25 mouse cellular contexts compared by ENCODE assay signal in the genomic region with DNA sequence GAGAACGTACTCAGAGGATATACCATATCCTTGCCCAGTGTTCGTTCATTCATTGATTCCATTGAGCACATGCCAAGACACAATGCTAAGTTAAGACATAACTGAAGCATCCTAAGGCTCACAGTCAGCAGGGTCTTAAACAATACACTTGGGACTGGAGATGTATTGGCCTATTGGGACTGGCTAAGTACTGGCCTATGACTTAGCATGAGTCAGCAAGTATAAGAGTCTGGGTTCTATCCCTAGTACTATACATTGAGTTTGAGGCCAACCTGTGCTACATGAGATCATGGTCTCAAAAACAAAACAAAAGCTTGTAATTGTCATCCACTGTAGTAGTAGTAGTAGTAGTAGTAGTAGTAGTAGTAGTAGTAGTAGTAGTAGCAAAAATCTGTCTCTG.
DNase-seq lines count a peak whose midpoint lies in the region; ATAC-seq and TF ChIP-seq lines count a peak whose summit lies in the region.
"Had no signal": no experiment of that assay in that cellular context is flagged by ENCODE, and none has a peak within 500 bp of the region (broad histone marks: within the 10 kb centered on the region; RNA-seq: fewer than 3 reads in every experiment).

No protein-coding gene starts in this region.

- no peaks in the 10 kb centered on the region for H3K36me3 ChIP-seq in liver, embryonic 13.5 days
- no peaks in the 10 kb centered on the region for H3K36me3 ChIP-seq in liver, postnatal 0 days (replicated peaks; ENCODE audit: insufficient read depth, low read length)
- H3K36me3 ChIP-seq in liver, embryonic 15.5 days (replicated peaks), result no peaks in the 10 kb centered on the region
- H3K36me3 ChIP-seq in limb, embryonic 10.5 days, result no peaks in the 10 kb centered on the region
- H3K36me3 ChIP-seq: embryonic facial prominence, embryonic 10.5 days; embryonic facial prominence, embryonic 13.5 days; G1E; hindbrain, embryonic 12.5 days; hindbrain, embryonic 15.5 days had no signal

- H3K9me3 ChIP-seq in liver, embryonic 13.5 days (replicated peaks), result no peaks in the 10 kb centered on the region
- H3K9me3 ChIP-seq in liver, postnatal 0 days (ENCODE audit: low read length), result no peaks in the 10 kb centered on the region
- H3K9me3 ChIP-seq in liver, embryonic 15.5 days (replicated peaks), result no peaks in the 10 kb centered on the region
- H3K9me3 ChIP-seq in limb, embryonic 10.5 days (replicated peaks), result no peaks in the 10 kb centered on the region
- H3K9me3 ChIP-seq: embryonic facial prominence, embryonic 10.5 days; embryonic facial prominence, embryonic 13.5 days; G1E; hindbrain, embryonic 12.5 days; hindbrain, embryonic 15.5 days had no signal

- 69% methylated on average over 2 of the region's 2 CpGs for WGBS in liver, embryonic 13.5 days (ENCODE audit: insufficient replicate concordance)
- WGBS in liver, postnatal 0 days (ENCODE audit: insufficient replicate concordance), result 73% methylated on average over 2 of the region's 2 CpGs
- 66% methylated on average over 2 of the region's 2 CpGs for WGBS in liver, embryonic 15.5 days (ENCODE audit: insufficient replicate concordance)
- 88% methylated on average over 2 of the region's 2 CpGs for WGBS in limb, embryonic 10.5 days

- no peak overlapping the region for H3K9ac ChIP-seq in liver, embryonic 13.5 days
- H3K9ac ChIP-seq in liver, postnatal 0 days (replicated peaks), result no peak overlapping the region
- H3K9ac ChIP-seq in liver, embryonic 15.5 days, result no peak overlapping the region
- H3K9ac ChIP-seq: embryonic facial prominence, embryonic 13.5 days; forebrain, postnatal 0 days; hindbrain, embryonic 12.5 days; hindbrain, embryonic 15.5 days had no signal

- H3K27me3 ChIP-seq in liver, embryonic 13.5 days, result no peaks in the 10 kb centered on the region
- H3K27me3 ChIP-seq in liver, postnatal 0 days (ENCODE audit: insufficient read depth, low read length), result no peaks in the 10 kb centered on the region
- no peaks in the 10 kb centered on the region for H3K27me3 ChIP-seq in liver, embryonic 15.5 days
- no peaks in the 10 kb centered on the region for H3K27me3 ChIP-seq in limb, embryonic 10.5 days (ENCODE audit: low read depth, poor library complexity, severe bottlenecking)
- H3K27me3 ChIP-seq: CH12.LX; embryonic facial prominence, embryonic 13.5 days; hindbrain, embryonic 12.5 days; hindbrain, embryonic 15.5 days; Patski had no signal

- DNase-seq in liver, embryonic 13.5 days, result peak; percentile 3
- DNase-seq in liver, postnatal 0 days, result no peak
- peak; percentile 16 for DNase-seq in c-Kit-positive CD71-positive TER-119-positive erythroid progenitor cells, embryonic 14.5 days (ENCODE audit: low spot score)
- no peak for DNase-seq in urinary bladder, postnatal 10 days (ENCODE audit: low spot score)
- DNase-seq in limb, embryonic 10.5 days (ENCODE audit: low spot score), result no peak
- DNase-seq: adrenal gland, adult 2 months; adrenal gland, postnatal 25 days; B cell, adult 2 months; cerebellum, adult 11 months; cerebellum, adult 2 months; cerebellum, adult 9-11 months; cerebellum, postnatal 25 days; forebrain, postnatal 0 days; gastrocnemius, adult 2 months; gastrocnemius, postnatal 14 days had no signal

- H3K4me1 ChIP-seq in liver, embryonic 13.5 days (replicated peaks), result peaks cover 10% of the 10 kb centered on the region; the same call in 1 of the 2 replicates
- H3K4me1 ChIP-seq in liver, postnatal 0 days (ENCODE audit: insufficient read depth), result no peaks in the 10 kb centered on the region
- H3K4me1 ChIP-seq in liver, embryonic 15.5 days (replicated peaks), result peaks cover 7% of the 10 kb centered on the region; the same call in 1 of the 2 replicates
- H3K4me1 ChIP-seq in limb, embryonic 10.5 days, result peaks cover 8% of the 10 kb centered on the region; the same call in 1 of the 2 replicates
- H3K4me1 ChIP-seq: embryonic facial prominence, embryonic 10.5 days; embryonic facial prominence, embryonic 13.5 days; hindbrain, embryonic 12.5 days; hindbrain, embryonic 15.5 days had no signal

- H3K4me2 ChIP-seq in liver, embryonic 13.5 days, result no peak overlapping the region
- H3K4me2 ChIP-seq in liver, postnatal 0 days (ENCODE audit: low read depth, low read length), result no peak overlapping the region
- H3K4me2 ChIP-seq in liver, embryonic 15.5 days, result no peak overlapping the region
- H3K4me2 ChIP-seq: embryonic facial prominence, embryonic 13.5 days; heart, embryonic 11.5 days; hindbrain, embryonic 12.5 days; hindbrain, embryonic 15.5 days had no signal

- TF ChIP-seq CTCF in liver, postnatal 0 days (IDR thresholded peaks at IDR 0.05; ENCODE audit: low read depth), result no peak

- peak; percentile 83 for ATAC-seq in liver, embryonic 13.5 days (ENCODE audit: low read depth)
- ATAC-seq in liver, postnatal 0 days, result no peak
- ATAC-seq in liver, embryonic 15.5 days (ENCODE audit: insufficient read depth), result peak; percentile 37; the same call in 1 of the 2 replicates
- ATAC-seq: forebrain, embryonic 14.5 days; forebrain, postnatal 0 days; Patski had no signal

- no peak overlapping the region for H3K4me3 ChIP-seq in liver, embryonic 13.5 days (replicated peaks)
- H3K4me3 ChIP-seq in liver, postnatal 0 days (ENCODE audit: low read depth, low read length), result no peak overlapping the region
- no peak overlapping the region for H3K4me3 ChIP-seq in liver, embryonic 15.5 days (replicated peaks)
- no peak overlapping the region for H3K4me3 ChIP-seq in limb, embryonic 10.5 days
- H3K4me3 ChIP-seq: embryonic facial prominence, embryonic 10.5 days; embryonic facial prominence, embryonic 13.5 days; gastrocnemius, adult 2 months; hindbrain, embryonic 12.5 days; hindbrain, embryonic 15.5 days had no signal

- no peak for TF ChIP-seq EP300 in liver, postnatal 0 days (IDR thresholded peaks at IDR 0.05; ENCODE audit: low read depth)

- H3K27ac ChIP-seq in liver, embryonic 13.5 days, result no peak overlapping the region
- no peak overlapping the region for H3K27ac ChIP-seq in liver, postnatal 0 days (ENCODE audit: low read depth)
- H3K27ac ChIP-seq in liver, embryonic 15.5 days (replicated peaks), result no peak overlapping the region
- no peak overlapping the region for H3K27ac ChIP-seq in limb, embryonic 10.5 days
- H3K27ac ChIP-seq: embryonic facial prominence, embryonic 10.5 days; embryonic facial prominence, embryonic 13.5 days; gastrocnemius, adult 2 months; hindbrain, embryonic 12.5 days; hindbrain, embryonic 15.5 days had no signal

Comparison
In these comparisons a context has a peak if more than half of its experiments do, and no peak if none do; other contexts are left out.
1. DNase-seq: peak in liver, embryonic 13.5 days (single experiment) and c-Kit-positive CD71-positive TER-119-positive erythroid progenitor cells, embryonic 14.5 days (single experiment); none in liver, postnatal 0 days (single experiment), urinary bladder, postnatal 10 days (single experiment) and limb, embryonic 10.5 days (single experiment).